Mouse (Mus musculus) megakaryocyte, embryonic 14.5 days (primary cell): ENCODE results near the gene Zfp932. TPM values are rescaled to one million over a fixed set of nuclear protein-coding genes. Genes with fewer than 3 reads are reported as not detected.
"Not testable (repeated sequence)": the region's sequence is repeated elsewhere in the genome, so short reads cannot be mapped to it uniquely, and the experiment has no call there.

ENCODE experiments used
- H3K27me3 ChIP-seq: replicated peaks from 2 replicates; pipeline ENCODE3; 2012; ENCODE audit warnings: inconsistent platforms
- H3K36me3 ChIP-seq: replicated peaks from 2 replicates; pipeline ENCODE3; 2012; ENCODE audit warnings: low read length, inconsistent platforms, mixed read lengths
- H3K4me1 ChIP-seq: 2 replicates; pipeline ENCODE4 v1.6.1; 2012; ENCODE audit warnings: inconsistent platforms
- H3K4me3 ChIP-seq: replicated peaks from 2 replicates; pipeline ENCODE3; 2012; ENCODE audit warnings: moderate library complexity, mild to moderate bottlenecking, inconsistent platforms
- H3K9me3 ChIP-seq: 2 replicates; pipeline ENCODE4 v1.6.1; 2012; ENCODE audit warnings: inconsistent platforms
- FLI1 ChIP-seq: IDR thresholded peaks from 2 replicates; pipeline ENCODE4 v1.6.1; 2012; ENCODE audit warnings: low read length, inconsistent platforms, mixed read lengths
- GATA1 ChIP-seq: IDR thresholded peaks from 3 replicates; pipeline ENCODE4 v1.6.1; 2012; ENCODE audit warnings: mixed read lengths, low read length, inconsistent platforms, borderline replicate concordance
- polyA plus RNA-seq: library from polyadenylated mRNA; stranded (reverse); fragments of >175 nt; gene quantifications from 2 replicates; pipeline ENCODE4 v1.2.3, GENCODE M21; 2012; ENCODE audit warnings: low replicate concordance; ENCODE audit not compliant: insufficient read depth

Zfp932 gene
- polyA plus RNA-seq, result 0.87 TPM in 1 of 2 replicates, not detected in the other

DNA sequence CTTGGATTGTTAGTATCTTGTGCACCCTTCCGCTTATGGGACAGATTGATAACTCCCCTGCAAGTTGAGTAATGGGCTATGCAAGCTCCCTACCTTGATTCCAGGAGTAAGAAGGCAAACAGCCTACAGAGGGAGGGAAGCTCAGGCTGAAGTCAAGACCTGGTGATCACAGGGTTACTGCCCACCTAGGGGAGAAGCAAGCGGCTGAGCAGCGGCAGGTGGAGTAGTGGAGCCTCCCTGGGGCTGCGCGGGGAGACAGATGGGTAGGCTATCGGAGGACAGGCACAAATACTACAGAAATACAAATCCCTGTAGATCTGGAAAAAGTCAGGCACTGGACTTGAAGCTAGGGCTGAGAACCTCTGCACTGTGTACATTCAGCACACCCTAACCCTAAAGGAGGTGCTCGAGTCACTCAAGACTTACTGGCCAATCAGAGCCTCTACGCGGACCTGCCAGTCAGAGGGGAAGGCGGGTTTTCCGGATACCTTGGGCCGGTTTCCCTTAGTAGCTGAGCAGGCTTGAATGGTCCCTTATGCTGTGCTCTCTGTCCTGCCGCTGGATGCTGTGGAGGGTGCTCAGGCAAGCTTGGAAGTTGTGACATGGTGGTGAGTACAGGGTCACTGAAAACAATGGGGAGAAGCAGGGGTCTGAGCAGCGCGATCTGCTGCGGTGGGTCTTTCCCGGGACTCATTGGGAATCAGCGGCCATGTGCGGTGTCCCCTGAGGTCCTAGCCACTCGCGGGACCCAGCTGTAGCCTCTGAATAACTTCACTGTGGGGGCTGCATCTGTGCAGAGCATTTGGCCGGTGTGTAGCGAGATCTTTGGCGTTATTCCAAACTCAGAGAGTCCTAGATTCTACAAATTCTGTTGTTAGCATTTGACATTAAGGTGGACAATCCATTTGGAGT, at the start of gene Zfp932:
Zfp932 (plus strand) TSS at position 496 of the 912 bp plus-strand sequence.
- peaks cover 10% of the 10 kb centered on the region for H3K4me1 ChIP-seq
- H3K36me3 ChIP-seq, H3K9me3 ChIP-seq, H3K27me3 ChIP-seq: not testable (repeated sequence)
- H3K4me3 ChIP-seq, result peak within 1 kb of the TSS; percentile 90

DNA sequence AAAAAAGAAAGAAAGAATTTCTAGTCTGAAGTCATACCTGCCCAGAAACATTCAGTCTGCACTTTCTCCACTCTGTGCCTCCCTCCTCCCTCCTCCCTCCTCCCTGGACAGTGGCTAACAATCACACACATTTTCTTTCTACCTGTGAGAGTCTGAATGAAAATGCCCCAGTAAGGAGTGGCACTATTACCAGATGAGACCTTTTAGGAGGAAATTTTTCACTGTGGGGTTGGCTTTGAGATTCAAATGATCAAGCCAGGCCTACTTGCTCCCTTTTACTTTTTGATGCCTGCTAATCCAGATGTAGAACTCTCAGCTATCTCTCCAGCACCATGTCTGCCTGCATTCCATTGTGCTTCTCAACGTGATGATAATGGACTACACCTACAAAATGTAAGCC, 46.0 kb upstream of the Zfp932 start:
- no peak for TF ChIP-seq FLI1
- TF ChIP-seq GATA1, result no peak
- H3K4me3 ChIP-seq, result no peak overlapping the region
- no peaks in the 10 kb centered on the region for H3K36me3 ChIP-seq
- no peaks in the 10 kb centered on the region for H3K4me1 ChIP-seq
- H3K27me3 ChIP-seq, result no peaks in the 10 kb centered on the region
- H3K9me3 ChIP-seq, result peaks cover 6% of the 10 kb centered on the region; the same call in 1 of the 2 replicates

DNA sequence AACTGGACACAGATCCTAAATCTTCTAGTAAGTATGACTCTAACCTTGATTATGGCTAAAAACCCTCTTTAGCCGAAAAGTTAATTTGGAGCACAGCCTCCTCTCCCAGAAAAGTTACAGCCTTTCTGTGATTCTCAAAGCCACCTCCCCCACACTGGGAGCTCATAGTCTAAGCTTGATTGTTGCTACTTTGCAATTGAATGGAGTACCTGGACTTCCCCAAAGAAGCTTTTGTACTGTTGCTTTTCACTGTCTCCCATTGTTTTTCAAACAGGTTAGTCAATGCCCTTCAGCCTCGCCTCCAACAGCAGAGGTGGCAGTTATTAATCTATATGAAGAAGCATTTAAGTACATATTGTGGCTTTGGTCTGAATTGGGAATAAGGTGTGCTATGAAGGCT, 15.6 kb upstream of the Zfp932 start:
- H3K4me3 ChIP-seq, H3K36me3 ChIP-seq, H3K9me3 ChIP-seq, H3K4me1 ChIP-seq, H3K27me3 ChIP-seq: not testable (repeated sequence)

DNA sequence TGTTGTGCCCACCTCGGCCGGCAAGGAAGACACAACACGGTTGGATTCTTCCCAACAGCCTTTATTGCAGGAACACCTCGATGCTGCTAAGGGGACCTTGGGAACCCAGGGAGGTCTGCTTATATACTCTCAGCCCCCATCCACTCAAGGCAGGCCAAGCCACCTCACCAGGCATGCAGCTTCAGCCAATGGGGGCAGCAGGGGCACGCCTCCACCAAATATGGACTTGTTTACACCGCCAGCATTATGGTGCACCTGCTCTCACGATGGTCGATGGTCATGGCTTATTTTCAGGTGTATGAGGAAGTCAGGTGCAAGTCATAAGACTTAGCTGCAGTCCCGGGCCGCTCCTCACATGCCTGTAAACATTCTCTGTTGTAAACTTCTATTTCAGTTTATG, 860 bp upstream of the Zfp932 start:
- peaks cover 10% of the 10 kb centered on the region for H3K4me1 ChIP-seq
- H3K4me3 ChIP-seq, result peak overlapping the region; percentile 38
- not testable (repeated sequence) for H3K9me3 ChIP-seq, H3K36me3 ChIP-seq, H3K27me3 ChIP-seq

- H3K4me3 ChIP-seq, H3K36me3 ChIP-seq, H3K27me3 ChIP-seq, H3K4me1 ChIP-seq: not testable (repeated sequence)
- peaks cover 11% of the 10 kb centered on the region for H3K9me3 ChIP-seq
These were observed 19.5 kb downstream of the Zfp932 start for GRCm38 (mm10) chr5:110015775-110016174.

- H3K4me3 ChIP-seq, result no peak overlapping the region
- peaks cover 9% of the 10 kb centered on the region; the same call in 1 of the 2 replicates for H3K9me3 ChIP-seq
- TF ChIP-seq FLI1 (no peak), GATA1 (no peak)
- H3K4me1 ChIP-seq, result no peaks in the 10 kb centered on the region
- no peaks in the 10 kb centered on the region for H3K27me3 ChIP-seq
- no peaks in the 10 kb centered on the region for H3K36me3 ChIP-seq
These were observed 27.0 kb downstream of the Zfp932 start for GRCm38 (mm10) chr5:110023273-110023672.

DNA sequence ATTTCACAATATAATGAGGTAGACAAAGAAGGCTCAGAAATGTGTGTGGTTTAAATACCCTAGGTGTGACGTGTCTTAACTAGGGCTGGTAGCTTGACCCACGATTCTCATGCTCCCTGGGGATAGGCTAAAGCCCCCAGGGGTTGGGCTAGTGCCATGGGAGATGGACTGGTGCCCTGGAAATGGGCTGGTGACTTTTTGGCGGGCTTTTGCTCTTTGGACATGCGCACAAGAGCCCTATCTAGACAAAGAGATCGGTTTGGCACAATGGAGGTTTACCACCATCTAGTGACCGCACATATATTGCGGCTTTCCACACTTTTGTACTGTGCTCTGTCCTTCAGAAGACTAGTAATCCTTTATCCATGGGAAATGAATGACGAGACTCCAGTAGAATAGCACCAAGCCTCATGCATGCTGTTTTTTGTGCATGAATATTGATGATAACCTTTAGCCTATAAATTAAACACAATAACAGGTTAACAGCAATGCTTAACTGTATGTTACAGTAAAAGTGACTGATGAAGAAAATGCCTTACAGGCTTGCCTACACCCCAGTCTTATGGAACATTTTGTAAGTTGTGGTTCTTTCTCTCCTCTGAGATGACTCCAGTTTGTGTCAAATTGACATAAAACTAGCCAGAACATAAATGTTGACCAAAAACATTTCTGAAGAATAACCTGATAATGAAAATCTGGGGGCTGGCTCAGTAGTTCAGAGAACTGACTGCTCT, 27.5 kb downstream of the Zfp932 start:
- H3K9me3 ChIP-seq, H3K4me1 ChIP-seq, H3K27me3 ChIP-seq, H3K4me3 ChIP-seq, H3K36me3 ChIP-seq: not testable (repeated sequence)

- H3K27me3 ChIP-seq, result no peaks in the 10 kb centered on the region
- no peak for TF ChIP-seq FLI1
- peaks cover 12% of the 10 kb centered on the region for H3K9me3 ChIP-seq
- peaks cover 16% of the 10 kb centered on the region for H3K4me1 ChIP-seq
- peak overlapping the region; percentile 95 for H3K4me3 ChIP-seq
- H3K36me3 ChIP-seq, result peaks cover 12% of the 10 kb centered on the region
These were observed 61.5 kb downstream of the Zfp932 start for GRCm38 (mm10) chr5:110057637-110058408.

Other genes with a start within 250 kb of the Zfp932 start
- 0.20 TPM in 1 of 2 replicates, not detected in the other for gene 4930522L14Rik, start 244.6 kb upstream of the Zfp932 start, polyA plus RNA-seq
- gene Gm15446, start 73.1 kb upstream of the Zfp932 start, polyA plus RNA-seq, result 0.11 and 0.69 TPM in 2 replicates
- gene Gm17655, start 76.0 kb downstream of the Zfp932 start, polyA plus RNA-seq, result not detected in 2 replicates
- not detected in 2 replicates for gene Gm35315, start 97.9 kb downstream of the Zfp932 start, polyA plus RNA-seq
- gene Plcxd1, start 103.4 kb downstream of the Zfp932 start, polyA plus RNA-seq, result 0.10 TPM in 1 of 2 replicates, not detected in the other
- gene Gtpbp6, start 111.7 kb downstream of the Zfp932 start, polyA plus RNA-seq, result 49.5 and 52.6 TPM in 2 replicates
- 1.00 TPM in 1 of 2 replicates, not detected in the other for gene Zfp605, start 113.6 kb downstream of the Zfp932 start, polyA plus RNA-seq
- gene Chfr, start 139.3 kb downstream of the Zfp932 start, polyA plus RNA-seq, result 16.6 and 30.1 TPM in 2 replicates
- gene Golga3, start 180.2 kb downstream of the Zfp932 start, polyA plus RNA-seq, result 0.26 and 2.0 TPM in 2 replicates
- 0.32 and 3.0 TPM in 2 replicates for gene Ankle2, start 234.5 kb downstream of the Zfp932 start, polyA plus RNA-seq